ENCODE assay signal across 14 mouse cellular contexts in genomic region chr5:82825327-82825726, GRCm38 (mm10).
"Had no signal": no experiment of that assay in that cellular context is flagged by ENCODE, and none has a peak within 500 bp of the region (broad histone marks: within the 10 kb centered on the region; RNA-seq: fewer than 3 reads in every experiment).

No protein-coding gene starts in this region.

- H3K4me1 ChIP-seq: limb, embryonic 12.5 days; liver, embryonic 13.5 days; lung, embryonic 15.5 days; megakaryocyte, embryonic 14.5 days; stomach, embryonic 15.5 days had no signal

- H3K27me3 ChIP-seq: limb, embryonic 12.5 days; liver, embryonic 13.5 days; lung, embryonic 15.5 days; megakaryocyte, embryonic 14.5 days; stomach, embryonic 15.5 days had no signal

- H3K27ac ChIP-seq: limb, embryonic 12.5 days; liver, embryonic 13.5 days; lung, embryonic 15.5 days; macrophage; stomach, embryonic 15.5 days had no signal

- H3K9ac ChIP-seq: limb, embryonic 12.5 days; liver, embryonic 13.5 days; liver, postnatal 0 days; lung, embryonic 15.5 days; stomach, embryonic 15.5 days had no signal

- H3K4me2 ChIP-seq: limb, embryonic 12.5 days; liver, embryonic 13.5 days; lung, embryonic 15.5 days; midbrain, embryonic 11.5 days; stomach, embryonic 15.5 days had no signal

- H3K9me3 ChIP-seq: limb, embryonic 12.5 days; liver, embryonic 13.5 days; lung, embryonic 15.5 days; megakaryocyte, embryonic 14.5 days; stomach, embryonic 15.5 days had no signal

- H3K36me3 ChIP-seq: limb, embryonic 12.5 days; liver, embryonic 13.5 days; lung, embryonic 15.5 days; stomach, embryonic 15.5 days had no signal

- H3K4me3 ChIP-seq: limb, embryonic 12.5 days; liver, embryonic 13.5 days; lung, embryonic 15.5 days; megakaryocyte, embryonic 14.5 days; stomach, embryonic 15.5 days had no signal

- ATAC-seq: liver, postnatal 0 days; midbrain, embryonic 16.5 days had no signal

- DNase-seq: kidney, postnatal 25 days; liver; liver, embryonic 13.5 days; liver, postnatal 0 days; lung, postnatal 14 days; thymus, adult 2 months; thymus, postnatal 25 days had no signal
